Mouse (Mus musculus) layer of hippocampus, adult 11-12 months (tissue): ENCODE data around the gene Gm3636.
"Not testable (repeated sequence)": the region's sequence is repeated elsewhere in the genome, so short reads cannot be mapped to it uniquely, and the experiment has no call there.

Experiments used
- DNase-seq: peaks from one replicate; pipeline ENCODE4 v3.0.0; 2022; ENCODE audit warnings: low spot score

The Gm3636 gene

DNA sequence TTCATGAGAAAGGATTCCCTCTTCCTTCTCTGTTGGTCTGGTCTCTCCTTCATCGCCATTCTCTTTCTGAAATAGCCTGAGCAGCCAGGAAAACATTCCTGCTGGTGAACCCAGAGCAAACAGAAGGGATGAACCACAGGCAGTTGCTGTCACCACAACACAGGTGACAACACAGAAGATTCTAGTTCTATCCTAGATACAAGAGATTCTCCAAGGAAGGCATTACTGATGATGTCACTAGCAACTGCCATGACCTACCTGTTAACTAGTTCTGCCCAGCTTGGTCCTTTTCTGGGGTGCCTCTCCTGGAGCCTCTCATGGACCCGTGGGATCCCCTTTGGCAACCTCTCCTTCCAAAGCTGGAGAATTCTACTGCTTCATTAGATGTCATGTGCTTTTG lies at the start of gene Gm3636:
TSS of gene Gm3636 (minus strand) at position 101 of the 400 bp plus-strand sequence.
- DNase-seq: not testable (repeated sequence)

DNA sequence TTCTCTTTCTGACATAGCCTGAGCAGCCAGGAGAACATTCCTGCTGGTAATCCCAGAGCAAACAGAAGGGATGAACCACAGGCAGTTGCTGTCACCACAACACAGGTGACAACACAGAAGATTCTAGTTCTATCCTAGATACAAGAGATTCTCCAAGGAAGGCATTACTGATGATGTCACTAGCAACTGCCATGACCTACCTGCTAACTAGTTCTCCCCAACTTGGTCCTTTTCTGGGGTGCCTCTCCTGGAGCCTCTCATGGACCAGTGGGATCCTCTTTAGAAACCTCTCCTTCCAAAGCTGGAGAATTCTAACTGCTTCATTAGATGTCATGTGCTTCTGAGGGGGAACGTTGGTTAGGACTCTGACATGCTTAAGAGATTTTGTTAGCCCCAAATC lies 32.2 kb upstream of the Gm3636 start, which contains the start of gene Gm8362:
TSS of gene Gm8362 (minus strand) at position 101 of the 400 bp plus-strand sequence.
- not testable (repeated sequence) for DNase-seq

DNA sequence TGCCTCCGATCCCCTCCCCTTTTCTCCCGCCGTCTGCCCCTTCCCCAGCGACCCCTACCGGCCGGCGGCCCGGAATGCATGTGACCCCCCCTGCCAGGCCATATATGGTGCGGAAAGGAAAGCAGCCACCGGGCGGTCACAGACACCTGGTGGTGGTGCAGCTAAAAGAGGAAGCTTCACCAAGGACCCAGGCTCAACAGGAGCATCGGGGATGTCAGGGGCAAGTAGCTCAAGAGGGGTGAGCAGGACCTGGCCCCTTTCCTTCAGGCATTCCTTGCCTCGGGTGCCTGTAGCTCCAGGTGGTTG lies 15.1 kb upstream of the Gm3636 start:
- not testable (repeated sequence) for DNase-seq

DNA sequence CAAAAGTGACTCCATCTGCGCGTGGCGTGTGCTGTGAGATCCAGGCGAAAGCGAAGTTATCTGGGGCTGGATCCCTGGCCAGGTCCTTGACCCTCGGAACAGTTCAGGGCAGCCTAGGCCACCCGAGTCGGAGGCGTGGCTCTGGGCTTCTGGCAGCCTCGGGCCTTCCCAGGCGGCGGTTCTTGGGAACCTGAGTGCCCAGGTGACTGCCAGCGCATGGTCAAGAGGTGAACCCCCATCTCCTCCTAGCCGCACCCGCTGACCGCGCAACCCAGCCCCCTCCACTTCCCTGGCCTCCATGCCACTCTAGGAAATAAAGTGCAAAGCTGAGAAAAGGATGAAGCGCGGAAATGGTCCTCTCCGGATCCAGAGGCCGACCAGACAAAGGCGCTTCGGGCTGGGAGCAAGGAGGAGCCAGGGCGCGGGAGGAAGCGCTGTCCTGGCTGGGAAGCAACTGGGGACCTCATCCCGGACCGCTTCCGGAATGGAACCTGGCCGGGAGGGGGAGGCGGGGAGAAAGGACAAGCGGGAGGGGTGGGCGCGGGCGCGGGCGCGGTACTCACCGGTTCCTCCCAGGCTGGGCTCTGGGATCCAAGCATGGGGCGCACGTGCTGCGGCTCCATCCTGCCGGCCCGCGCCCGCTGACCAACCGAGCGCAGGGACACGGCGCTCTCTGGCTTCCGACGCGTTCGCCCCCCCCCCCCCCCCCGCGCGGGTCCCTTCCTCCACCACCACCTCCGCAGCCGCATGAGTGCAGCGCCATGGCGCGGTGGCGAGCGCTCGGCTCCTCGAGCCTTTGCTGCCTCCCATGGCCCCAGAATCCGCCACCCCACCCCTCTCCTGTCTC lies 14.5 kb upstream of the Gm3636 start:
- DNase-seq: not testable (repeated sequence)

DNA sequence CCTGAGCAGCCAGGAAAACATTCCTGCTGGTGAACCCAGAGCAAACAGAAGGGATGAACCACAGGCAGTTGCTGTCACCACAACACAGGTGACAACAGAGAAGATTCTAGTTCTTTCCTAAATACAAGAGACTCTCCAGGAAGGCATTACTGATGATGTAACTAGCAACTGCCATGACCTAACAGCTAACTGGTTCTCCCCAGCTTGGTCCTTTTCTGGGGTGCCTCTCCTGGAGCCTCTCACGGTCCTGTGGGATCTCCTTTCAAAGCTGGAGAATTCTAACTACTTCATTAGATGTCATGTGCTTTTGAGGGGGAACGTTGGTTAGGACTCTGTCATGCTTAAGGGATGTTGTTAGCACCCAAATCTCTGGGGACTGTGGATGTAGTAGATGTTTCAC lies 22.0 kb downstream of the Gm3636 start, which contains the start of gene Gm8050:
TSS of gene Gm8050 (minus strand) at position 101 of the 400 bp plus-strand sequence.
- not testable (repeated sequence) for DNase-seq
